Mouse (Mus musculus) forebrain, embryonic 16.5 days (tissue): ENCODE measurements at regions not wholly inside any gene's neighbourhood (a gene's known extent, or its start where the extent isn't known, plus 50 kb on each side); places are given as distances from the start of the nearest gene placed in this dataset.

Source experiments
- ATAC-seq: fragments of 200-750 bp; cut with Nextera tagmentation; 2 replicates; pipeline ENCODE4 v1.8.0; 2017; ENCODE audit warnings: mild to moderate bottlenecking, moderate library complexity
- H3K27ac ChIP-seq: fragments of 300-500 bp; sonication (generic); 2 replicates; pipeline ENCODE4 v1.5.1; 2014; ENCODE audit warnings: low read length, control low read depth
- H3K27me3 ChIP-seq: fragments of 300-500 bp; sonication (generic); replicated peaks from 2 replicates; pipeline ENCODE4 v1.6.1; 2014; ENCODE audit warnings: low read length; ENCODE audit not compliant: control insufficient read depth, insufficient read depth
- H3K36me3 ChIP-seq: fragments of 300-500 bp; sonication (generic); 2 replicates; pipeline ENCODE4 v1.6.1; 2014; ENCODE audit not compliant: control insufficient read depth, insufficient read depth
- H3K4me1 ChIP-seq: fragments of 300-500 bp; sonication (generic); replicated peaks from 2 replicates; pipeline ENCODE4 v1.6.1; 2014; ENCODE audit warnings: low read length; ENCODE audit not compliant: control insufficient read depth, insufficient read depth
- H3K4me2 ChIP-seq: fragments of 300-500 bp; sonication (generic); 2 replicates; pipeline ENCODE4 v1.6.1; 2014; ENCODE audit warnings: mild to moderate bottlenecking, low read length, control low read depth
- H3K4me3 ChIP-seq: fragments of 300-500 bp; sonication (generic); replicated peaks from 2 replicates; pipeline ENCODE4 v1.5.1; 2014; ENCODE audit warnings: mild to moderate bottlenecking, low read length, control low read depth
- H3K9ac ChIP-seq: fragments of 300-500 bp; sonication (generic); replicated peaks from 2 replicates; pipeline ENCODE4 v1.6.1; 2014; ENCODE audit warnings: low read depth, low read length, control low read depth
- H3K9me3 ChIP-seq: fragments of 300-500 bp; sonication (generic); 2 replicates; pipeline ENCODE4 v1.6.1; 2016; ENCODE audit warnings: low read length; ENCODE audit not compliant: control insufficient read depth
- WGBS: fragments of 180-500 bp; shearing (Covaris S2); extraction: QIAGEN DNeasy Blood & Tissue Kit; methylation state at CpG from one replicate; pipeline ENCODE4 v1.1.7; 2014; 5-methylcytosine and 5-hydroxymethylcytosine counted together

- WGBS: 55% methylated on average over 5 of the region's 5 CpGs
- ATAC-seq: no peak
These were observed 1046.7 kb upstream of the Apob start for GRCm38 (mm10) chr12:6930726-6931125.

GRCm38 (mm10) chr12:6956638-6957037 is 1020.8 kb upstream of the Apob start:
- Histone ChIP-seq H3K4me1 (no peaks in the 10 kb centered on the region), H3K27ac (no peak overlapping the region), H3K4me3 (no peak overlapping the region), H3K9me3 (no peaks in the 10 kb centered on the region), H3K27me3 (no peaks in the 10 kb centered on the region), H3K4me2 (no peak overlapping the region), H3K9ac (no peak overlapping the region), H3K36me3 (no peaks in the 10 kb centered on the region)
- 81% methylated on average over 3 of the region's 3 CpGs for WGBS
- ATAC-seq: no peak

More at GRCm38 (mm10) chr12:6930726-6931125, 1046.7 kb upstream of the Apob start:
- Histone ChIP-seq H3K4me2 (no peak overlapping the region), H3K4me3 (no peak overlapping the region), H3K9me3 (no peaks in the 10 kb centered on the region), H3K9ac (no peak overlapping the region), H3K4me1 (no peaks in the 10 kb centered on the region), H3K36me3 (no peaks in the 10 kb centered on the region), H3K27ac (no peak overlapping the region), H3K27me3 (no peaks in the 10 kb centered on the region)

GRCm38 (mm10) chr12:6984664-6985063 is 992.8 kb upstream of the Apob start:
- Histone ChIP-seq H3K4me1 (no peaks in the 10 kb centered on the region), H3K4me2 (no peak overlapping the region), H3K27me3 (no peaks in the 10 kb centered on the region), H3K9me3 (no peaks in the 10 kb centered on the region), H3K9ac (no peak overlapping the region), H3K36me3 (no peaks in the 10 kb centered on the region), H3K4me3 (no peak overlapping the region), H3K27ac (no peak overlapping the region)
- WGBS: 80% methylated on average over 4 of the region's 4 CpGs
- no peak for ATAC-seq

- ATAC-seq: peak; percentile 76
- Histone ChIP-seq H3K4me1 (peaks cover 2% of the 10 kb centered on the region), H3K27me3 (no peaks in the 10 kb centered on the region), H3K36me3 (no peaks in the 10 kb centered on the region), H3K9ac (no peak overlapping the region), H3K9me3 (no peaks in the 10 kb centered on the region), H3K4me3 (no peak overlapping the region), H3K27ac (no peak overlapping the region), H3K4me2 (no peak overlapping the region)
- WGBS: 57% methylated on average over 4 of the region's 4 CpGs
These were observed 949.0 kb upstream of the Apob start for GRCm38 (mm10) chr12:7028447-7028846.

- no peak overlapping the region for H3K9ac ChIP-seq
- peaks cover 2% of the 10 kb centered on the region for H3K4me1 ChIP-seq
- no peaks in the 10 kb centered on the region for H3K36me3 ChIP-seq
- WGBS: 8% methylated on average over 4 of the region's 4 CpGs
- no peaks in the 10 kb centered on the region for H3K9me3 ChIP-seq
- H3K27ac ChIP-seq: no peak overlapping the region; the same call in 1 of the 2 replicates
- no peaks in the 10 kb centered on the region for H3K27me3 ChIP-seq
- H3K4me2 ChIP-seq: no peak overlapping the region
- ATAC-seq: peak; percentile 75
- no peak overlapping the region for H3K4me3 ChIP-seq
These were observed 947.9 kb upstream of the Apob start for GRCm38 (mm10) chr12:7029396-7030065.

- ATAC-seq: 0 out of 2 replicates have a peak, but pooled peaks have one; percentile 38
These were observed 926.7 kb upstream of the Apob start for GRCm38 (mm10) chr12:7050791-7051190.

GRCm38 (mm10) chr12:7054575-7054974 is 922.9 kb upstream of the Apob start:
- Histone ChIP-seq H3K27me3 (no peaks in the 10 kb centered on the region), H3K9ac (no peak overlapping the region), H3K27ac (no peak overlapping the region), H3K4me3 (no peak overlapping the region), H3K9me3 (no peaks in the 10 kb centered on the region), H3K4me1 (0 out of 2 replicates have a peak, but pooled peaks cover 3% of the 10 kb centered on the region), H3K4me2 (no peak overlapping the region), H3K36me3 (no peaks in the 10 kb centered on the region)
- ATAC-seq: no peak
- 83% methylated on average over 2 of the region's 2 CpGs for WGBS

More at GRCm38 (mm10) chr12:7050791-7051190, 926.7 kb upstream of the Apob start:
- Histone ChIP-seq H3K9ac (no peak overlapping the region), H3K4me2 (no peak overlapping the region), H3K4me1 (0 out of 2 replicates have a peak, but pooled peaks cover 3% of the 10 kb centered on the region), H3K4me3 (no peak overlapping the region), H3K27me3 (no peaks in the 10 kb centered on the region), H3K27ac (no peak overlapping the region), H3K36me3 (no peaks in the 10 kb centered on the region), H3K9me3 (no peaks in the 10 kb centered on the region)
- 70% methylated on average over 3 of the region's 3 CpGs for WGBS

GRCm38 (mm10) chr12:7094582-7094981 is 882.9 kb upstream of the Apob start:
- ATAC-seq: no peak
- Histone ChIP-seq H3K9me3 (no peaks in the 10 kb centered on the region), H3K9ac (no peak overlapping the region), H3K27ac (no peak overlapping the region), H3K4me3 (no peak overlapping the region), H3K4me2 (no peak overlapping the region), H3K27me3 (no peaks in the 10 kb centered on the region), H3K36me3 (no peaks in the 10 kb centered on the region), H3K4me1 (no peaks in the 10 kb centered on the region)
- WGBS: 73% methylated on average over 4 of the region's 4 CpGs

GRCm38 (mm10) chr12:7095440-7095839 is 882.0 kb upstream of the Apob start:
- H3K27me3 ChIP-seq: no peaks in the 10 kb centered on the region

More at GRCm38 (mm10) chr12:7095440-7095839, 882.0 kb upstream of the Apob start:
- Histone ChIP-seq H3K4me1 (no peaks in the 10 kb centered on the region), H3K9ac (no peak overlapping the region), H3K4me2 (no peak overlapping the region), H3K36me3 (no peaks in the 10 kb centered on the region), H3K27ac (no peak overlapping the region), H3K4me3 (no peak overlapping the region), H3K9me3 (no peaks in the 10 kb centered on the region)
- ATAC-seq: no peak
- 6% methylated on average over 1 of the region's 1 CpGs for WGBS
